Mouse (Mus musculus) heart, adult 18-20 months (tissue): ENCODE data around the gene Sept9. TPM values are rescaled to one million over a fixed set of nuclear protein-coding genes. Genes with fewer than 3 reads are reported as not detected.
"Not testable (repeated sequence)": the region's sequence is repeated elsewhere in the genome, so short reads cannot be mapped to it uniquely, and the experiment has no call there.

Experiments used
- DNase-seq, 2 experiments: peaks; one replicate each; pipeline ENCODE4 v3.0.0; 2021 to 2022; ENCODE audit warnings: mixed read lengths in 1 of 2
- total RNA-seq, 2 experiments: library from RNA; stranded (reverse); gene quantifications; 2 replicates each; pipeline ENCODE4 v1.2.3; 2021

The Sept9 gene
- total RNA-seq, 2 experiments from 2014 or later, result 32.7 to 33.4 TPM

GRCm38 (mm10) chr11:117325468-117326139 is 126.1 kb downstream of the Sept9 start:
- peak; percentile 29 to 73 for DNase-seq

GRCm38 (mm10) chr11:117326140-117326725 is 126.8 kb downstream of the Sept9 start:
- DNase-seq, result peak in 1 of 2 experiments; percentile 62

- DNase-seq, result no peak
These were observed 127.6 kb downstream of the Sept9 start for GRCm38 (mm10) chr11:117326867-117327600.

DNA sequence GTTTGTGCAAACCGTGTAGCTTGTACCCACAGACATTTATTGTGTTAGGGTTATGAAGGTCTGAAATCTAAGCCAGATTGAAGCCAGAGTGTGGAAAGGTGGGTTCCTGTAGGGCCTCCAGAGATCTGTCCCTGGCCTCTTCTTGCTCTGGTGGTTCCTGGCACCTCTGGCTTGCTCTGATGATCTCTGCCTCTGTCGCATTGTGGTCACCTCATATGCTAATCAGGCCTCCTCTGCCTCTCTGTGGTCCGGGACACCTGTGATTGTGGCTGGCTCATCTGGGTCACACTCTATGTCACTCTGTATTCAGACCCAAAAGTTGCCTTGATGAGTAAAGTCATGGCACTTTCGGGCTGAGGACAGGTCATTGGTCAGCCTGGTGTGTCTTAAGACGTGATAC is 128.2 kb downstream of the Sept9 start:
- no peak for DNase-seq

DNA sequence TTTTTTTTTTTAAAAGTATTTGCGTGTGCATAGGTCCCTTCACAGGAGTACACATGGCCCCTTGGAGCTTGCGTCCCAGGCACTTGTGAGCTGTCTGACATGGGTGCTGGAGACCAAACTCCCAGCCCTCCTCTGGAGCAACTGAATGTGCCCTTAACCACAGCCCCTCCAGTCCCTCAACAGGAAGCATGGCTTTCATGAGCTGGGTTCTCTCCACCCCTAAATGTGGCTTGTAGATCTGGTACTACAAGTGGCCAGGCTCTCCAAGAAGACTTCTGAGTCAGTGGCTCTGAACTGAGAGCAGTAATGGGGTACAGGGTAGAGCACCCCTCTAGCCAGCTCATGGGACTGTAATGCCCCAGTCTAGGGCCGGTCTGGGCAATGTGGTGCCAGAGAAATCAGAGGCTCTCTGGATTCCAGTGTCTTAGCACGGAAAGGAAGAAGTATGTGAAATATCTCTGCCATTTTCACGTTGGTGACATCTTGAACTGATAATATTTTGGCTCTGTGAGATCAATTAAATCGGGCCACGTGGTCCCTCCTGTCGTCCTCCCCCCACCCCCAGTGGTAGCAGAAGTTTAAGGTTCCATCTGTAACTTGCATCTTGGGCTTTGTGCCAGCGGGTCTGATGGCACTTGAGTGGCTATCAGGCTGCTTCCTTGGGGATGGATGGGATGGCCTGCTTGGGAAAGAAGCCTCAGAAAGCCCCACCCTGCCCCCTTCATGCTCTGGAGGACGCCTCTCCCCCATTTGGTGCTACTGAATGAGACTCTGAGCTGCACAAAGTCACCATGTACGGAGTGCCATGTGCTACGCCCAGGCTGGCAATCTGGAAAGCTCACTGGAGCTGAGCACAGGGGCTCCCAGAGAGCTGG is 130.9 kb downstream of the Sept9 start:
- DNase-seq, result no peak

GRCm38 (mm10) chr11:117330951-117331254 is 131.4 kb downstream of the Sept9 start:
- DNase-seq, result no peak

- peak; percentile 57 to 68 for DNase-seq
These were observed 132.1 kb downstream of the Sept9 start for GRCm38 (mm10) chr11:117331361-117332241.

GRCm38 (mm10) chr11:117332242-117333149 is 133.0 kb downstream of the Sept9 start:
- DNase-seq, result peak in 1 of 2 experiments; percentile 68

DNA sequence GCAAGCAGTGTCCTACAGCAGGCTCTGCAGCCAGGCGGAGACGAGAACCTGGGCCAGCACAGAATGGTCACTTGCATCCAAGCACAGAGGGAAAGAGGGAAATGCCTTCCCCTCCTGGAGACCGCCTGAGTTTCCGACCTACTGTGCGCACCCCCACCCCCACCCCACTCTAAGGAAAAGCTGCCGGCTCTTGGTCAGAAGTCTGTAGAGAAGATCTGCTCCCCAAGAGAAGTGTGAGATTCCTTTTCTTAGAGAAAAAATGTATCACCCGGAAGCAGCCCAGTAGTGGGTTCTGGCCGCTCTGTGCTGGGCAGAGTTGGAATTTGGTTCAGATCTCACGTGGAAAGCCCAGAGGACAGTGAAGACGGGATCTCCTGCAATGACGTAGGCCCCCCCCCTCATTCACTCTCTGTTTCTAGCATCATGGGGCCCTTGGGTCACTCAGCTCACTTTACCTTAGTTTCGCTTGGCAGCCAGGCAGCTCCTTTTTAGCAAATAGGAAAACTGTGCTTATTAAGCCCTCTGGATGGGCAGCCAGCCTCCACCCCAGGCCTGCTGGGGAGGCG is 133.8 kb downstream of the Sept9 start:
- DNase-seq, result no peak

DNA sequence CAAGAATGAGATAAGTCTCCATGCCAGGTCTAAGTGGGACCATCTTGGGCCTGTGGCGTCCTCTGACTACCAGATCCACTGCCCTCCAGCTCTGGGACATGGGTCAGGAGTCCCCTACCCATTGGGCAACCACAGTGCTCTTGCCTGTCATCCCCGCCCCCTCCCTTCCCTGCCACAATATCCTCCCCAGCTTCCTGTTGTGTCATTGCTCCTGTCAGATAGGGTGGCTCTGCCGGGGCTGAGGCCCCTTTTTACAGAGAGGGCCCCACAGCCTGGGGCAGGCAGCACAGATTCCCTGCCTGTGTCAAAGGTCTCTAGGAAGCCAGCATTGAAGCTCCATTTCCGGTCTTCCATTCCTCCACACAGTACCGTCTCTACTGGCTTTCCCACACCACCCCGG is 134.6 kb downstream of the Sept9 start:
- no peak for DNase-seq

- DNase-seq, result no peak
These were observed 135.7 kb downstream of the Sept9 start for GRCm38 (mm10) chr11:117335146-117335545.

DNA sequence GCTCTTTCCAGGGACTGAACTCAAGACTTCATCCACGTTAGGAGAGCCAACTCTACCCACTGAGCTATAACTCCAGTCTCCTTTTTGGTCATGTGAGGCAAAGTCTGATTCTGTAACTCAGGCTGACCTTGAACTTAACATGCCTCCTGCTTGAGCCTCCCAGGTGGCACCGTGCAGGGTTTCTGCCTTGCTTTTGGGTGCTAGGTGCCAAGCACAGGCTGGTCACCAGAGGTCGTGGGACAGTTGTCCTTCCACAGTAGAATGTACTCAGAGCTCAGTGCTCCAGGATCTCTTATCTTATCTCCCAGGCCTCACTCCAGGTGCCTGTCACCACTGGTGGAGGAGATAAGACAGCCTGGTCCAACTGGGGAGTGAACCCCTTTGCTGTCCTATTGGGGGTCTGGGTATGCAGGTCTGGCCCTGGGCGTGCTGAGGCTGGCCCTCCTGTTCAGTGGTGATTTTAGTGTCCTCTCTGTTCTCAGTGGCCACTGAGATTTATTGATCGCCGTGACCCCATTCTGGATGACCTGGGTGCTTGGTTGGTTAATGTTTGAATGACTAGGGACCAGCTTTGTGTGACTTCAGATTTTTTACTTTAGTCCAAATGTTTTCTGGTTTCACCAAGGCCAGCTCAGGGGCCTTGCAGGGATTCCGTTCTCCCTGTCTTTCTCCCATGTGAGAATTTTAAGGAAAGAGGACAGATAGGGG is 136.8 kb downstream of the Sept9 start:
- no peak for DNase-seq

DNA sequence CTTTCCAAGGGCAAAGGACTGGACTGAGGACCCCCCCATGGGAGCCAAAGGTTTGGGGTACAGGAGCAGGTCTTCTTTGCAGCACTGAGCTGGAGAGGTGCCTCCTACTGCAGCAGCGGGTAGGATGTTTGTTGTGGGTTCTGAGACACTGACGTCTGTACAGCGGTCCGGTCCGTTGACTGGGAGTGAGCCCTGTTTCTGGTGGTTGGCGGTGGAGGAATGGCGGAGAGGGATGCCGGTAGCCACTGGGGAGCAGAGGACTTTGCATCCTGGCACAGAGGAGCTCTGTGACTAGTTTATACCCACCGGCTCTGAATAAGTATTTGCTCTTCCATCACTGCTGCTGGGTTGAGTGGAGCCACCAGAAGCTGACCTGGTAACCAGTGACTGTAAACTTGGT is 138.3 kb downstream of the Sept9 start:
- DNase-seq, result no peak

DNA sequence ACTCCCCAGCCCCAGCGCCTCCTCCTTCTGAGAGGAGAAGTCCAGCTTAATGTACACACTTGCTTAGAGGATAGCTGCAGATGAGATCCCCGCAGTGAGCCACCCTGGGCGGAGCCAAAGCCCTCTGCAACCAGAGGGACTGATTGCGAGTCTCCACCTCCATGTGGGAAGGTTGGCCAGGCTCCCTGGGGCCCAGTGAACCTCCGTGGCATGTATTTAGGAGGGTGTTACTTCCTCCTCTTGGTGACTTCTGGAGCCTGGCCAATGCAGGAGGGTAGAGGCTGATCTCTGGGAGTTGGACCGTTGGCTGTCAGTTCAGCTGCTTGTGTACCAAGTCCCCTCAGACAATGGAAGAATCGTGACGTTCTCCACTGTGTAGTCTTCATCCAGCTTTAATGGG is 139.0 kb downstream of the Sept9 start:
- peak; percentile 48 to 68 for DNase-seq

- DNase-seq, result no peak
These were observed 139.6 kb downstream of the Sept9 start for GRCm38 (mm10) chr11:117339050-117339449.

GRCm38 (mm10) chr11:117341218-117341617 is 141.8 kb downstream of the Sept9 start:
- DNase-seq, result no peak

GRCm38 (mm10) chr11:117342076-117342475 is 142.6 kb downstream of the Sept9 start:
- DNase-seq, result no peak

GRCm38 (mm10) chr11:117342490-117342889 is 143.0 kb downstream of the Sept9 start:
- not testable (repeated sequence) for DNase-seq

DNA sequence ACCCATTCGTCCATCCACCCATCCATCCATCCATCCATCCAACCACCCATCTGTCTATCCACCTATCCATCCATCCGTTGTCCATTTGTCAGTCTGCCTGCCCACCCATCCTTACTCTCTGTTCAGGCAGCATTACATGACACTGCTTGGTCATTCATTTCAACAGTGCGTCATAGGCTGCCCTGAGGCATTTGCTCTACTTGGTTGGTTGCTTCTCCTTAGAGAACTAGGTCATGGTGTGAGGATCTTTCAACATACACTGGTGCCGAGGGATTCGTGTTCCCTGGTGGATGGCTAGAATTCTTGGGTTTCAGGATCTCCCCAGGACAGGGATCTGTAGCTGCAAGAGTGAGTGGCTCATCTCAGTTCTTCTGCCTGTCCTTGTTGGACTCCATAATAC is 144.3 kb downstream of the Sept9 start:
- no peak for DNase-seq
